Mouse (Mus musculus): ENCODE results near the gene Shisal2a. TPM values are rescaled to one million over a fixed set of nuclear protein-coding genes. Genes with fewer than 3 reads are reported as not detected.

Shisal2a gene
- 1.2 and 1.4 TPM in 2 replicates for polyA plus RNA-seq (2011; ENCODE audit: insufficient read depth, insufficient read length, low read depth, missing spikeins)

GRCm38 (mm10) chr4:108383183-108383714 is at the start of gene Shisal2a:
Gene Shisal2a, minus strand, starts transcription at chr4:108383349.
- H3K4me1 ChIP-seq (ENCODE audit: control insufficient read depth, insufficient read depth, low read length), result peaks cover 13% of the 10 kb centered on the region
- peak within 1 kb of the TSS; percentile 45 for H3K9ac ChIP-seq (ENCODE audit: low read depth, poor library complexity, severe bottlenecking)
- H3K27me3 ChIP-seq (ENCODE audit: control insufficient read depth, insufficient read depth, low read length, poor library complexity, severe bottlenecking), result no peaks in the 10 kb centered on the region
- H3K27ac ChIP-seq (ENCODE audit: insufficient read depth, low read length), result no peak within 1 kb of the TSS
- H3K36me3 ChIP-seq (ENCODE audit: control insufficient read depth, insufficient read depth, low read length, poor library complexity, severe bottlenecking), result no peaks in the 10 kb centered on the region
- peak within 1 kb of the TSS; percentile 64 for H3K4me3 ChIP-seq (ENCODE audit: low read depth, low read length)
- TF ChIP-seq CTCF (IDR thresholded peaks at IDR 0.05; ENCODE audit: low read depth, low read length) (no peak), EP300 (IDR thresholded peaks at IDR 0.05; ENCODE audit: insufficient read depth, low read depth, low read length) (no peak), POLR2A (IDR thresholded peaks at IDR 0.05; ENCODE audit: insufficient read depth, low read length) (no peak)
- no peaks in the 10 kb centered on the region for H3K9me3 ChIP-seq (replicated peaks; ENCODE audit: control insufficient read depth, insufficient read depth, low read length, poor library complexity, severe bottlenecking)

- H3K27me3 ChIP-seq (ENCODE audit: control insufficient read depth, insufficient read depth, low read length, poor library complexity, severe bottlenecking), result no peaks in the 10 kb centered on the region
- no peaks in the 10 kb centered on the region for H3K9me3 ChIP-seq (replicated peaks; ENCODE audit: control insufficient read depth, insufficient read depth, low read length, poor library complexity, severe bottlenecking)
- H3K4me3 ChIP-seq (ENCODE audit: low read depth, low read length), result no peak overlapping the region
- no peak overlapping the region for H3K27ac ChIP-seq (ENCODE audit: insufficient read depth, low read length)
- no peak overlapping the region for H3K9ac ChIP-seq (ENCODE audit: low read depth, poor library complexity, severe bottlenecking)
- H3K4me1 ChIP-seq (ENCODE audit: control insufficient read depth, insufficient read depth, low read length), result no peaks in the 10 kb centered on the region
- TF ChIP-seq POLR2A (IDR thresholded peaks at IDR 0.05; ENCODE audit: insufficient read depth, low read length), result no peak
- TF ChIP-seq EP300 (IDR thresholded peaks at IDR 0.05; ENCODE audit: insufficient read depth, low read depth, low read length), result no peak
- no peak for TF ChIP-seq CTCF (IDR thresholded peaks at IDR 0.05; ENCODE audit: low read depth, low read length)
- no peaks in the 10 kb centered on the region for H3K36me3 ChIP-seq (ENCODE audit: control insufficient read depth, insufficient read depth, low read length, poor library complexity, severe bottlenecking)
Observed at GRCm38 (mm10) chr4:108431561-108431936, 48.4 kb upstream of the Shisal2a start.

GRCm38 (mm10) chr4:108430656-108431560 is 47.8 kb upstream of the Shisal2a start:
- no peaks in the 10 kb centered on the region for H3K9me3 ChIP-seq (replicated peaks; ENCODE audit: control insufficient read depth, insufficient read depth, low read length, poor library complexity, severe bottlenecking)
- no peak overlapping the region for H3K9ac ChIP-seq (ENCODE audit: low read depth, poor library complexity, severe bottlenecking)
- TF ChIP-seq EP300 (IDR thresholded peaks at IDR 0.05; ENCODE audit: insufficient read depth, low read depth, low read length), result no peak
- no peak for TF ChIP-seq POLR2A (IDR thresholded peaks at IDR 0.05; ENCODE audit: insufficient read depth, low read length)
- TF ChIP-seq CTCF (IDR thresholded peaks at IDR 0.05; ENCODE audit: low read depth, low read length), result no peak
- no peak overlapping the region for H3K27ac ChIP-seq (ENCODE audit: insufficient read depth, low read length)
- no peaks in the 10 kb centered on the region for H3K4me1 ChIP-seq (ENCODE audit: control insufficient read depth, insufficient read depth, low read length)
- H3K36me3 ChIP-seq (ENCODE audit: control insufficient read depth, insufficient read depth, low read length, poor library complexity, severe bottlenecking), result no peaks in the 10 kb centered on the region
- H3K4me3 ChIP-seq (ENCODE audit: low read depth, low read length), result no peak overlapping the region
- no peaks in the 10 kb centered on the region for H3K27me3 ChIP-seq (ENCODE audit: control insufficient read depth, insufficient read depth, low read length, poor library complexity, severe bottlenecking)

- Histone ChIP-seq H3K36me3 (ENCODE audit: control insufficient read depth, insufficient read depth, low read length, poor library complexity, severe bottlenecking) (no peaks in the 10 kb centered on the region), H3K27ac (ENCODE audit: insufficient read depth, low read length) (no peak overlapping the region), H3K27me3 (ENCODE audit: control insufficient read depth, insufficient read depth, low read length, poor library complexity, severe bottlenecking) (no peaks in the 10 kb centered on the region), H3K9me3 (replicated peaks; ENCODE audit: control insufficient read depth, insufficient read depth, low read length, poor library complexity, severe bottlenecking) (no peaks in the 10 kb centered on the region), H3K4me3 (ENCODE audit: low read depth, low read length) (no peak overlapping the region), H3K4me1 (ENCODE audit: control insufficient read depth, insufficient read depth, low read length) (no peaks in the 10 kb centered on the region), H3K9ac (ENCODE audit: low read depth, poor library complexity, severe bottlenecking) (no peak overlapping the region)
- TF ChIP-seq CTCF (IDR thresholded peaks at IDR 0.05; ENCODE audit: low read depth, low read length) (no peak), POLR2A (IDR thresholded peaks at IDR 0.05; ENCODE audit: insufficient read depth, low read length) (no peak), EP300 (IDR thresholded peaks at IDR 0.05; ENCODE audit: insufficient read depth, low read depth, low read length) (no peak)
Observed at GRCm38 (mm10) chr4:108428341-108428721, 45.2 kb upstream of the Shisal2a start.

- Histone ChIP-seq H3K27ac (ENCODE audit: insufficient read depth, low read length) (no peak overlapping the region), H3K4me1 (ENCODE audit: control insufficient read depth, insufficient read depth, low read length) (no peaks in the 10 kb centered on the region), H3K4me3 (ENCODE audit: low read depth, low read length) (no peak overlapping the region), H3K9me3 (replicated peaks; ENCODE audit: control insufficient read depth, insufficient read depth, low read length, poor library complexity, severe bottlenecking) (no peaks in the 10 kb centered on the region), H3K27me3 (ENCODE audit: control insufficient read depth, insufficient read depth, low read length, poor library complexity, severe bottlenecking) (no peaks in the 10 kb centered on the region), H3K9ac (ENCODE audit: low read depth, poor library complexity, severe bottlenecking) (no peak overlapping the region), H3K36me3 (ENCODE audit: control insufficient read depth, insufficient read depth, low read length, poor library complexity, severe bottlenecking) (no peaks in the 10 kb centered on the region)
- TF ChIP-seq POLR2A (IDR thresholded peaks at IDR 0.05; ENCODE audit: insufficient read depth, low read length) (no peak), EP300 (IDR thresholded peaks at IDR 0.05; ENCODE audit: insufficient read depth, low read depth, low read length) (no peak), CTCF (IDR thresholded peaks at IDR 0.05; ENCODE audit: low read depth, low read length) (no peak)
Observed at GRCm38 (mm10) chr4:108427719-108428340, 44.7 kb upstream of the Shisal2a start.

Data from ES-Bruce4 (cell line).